Mouse (Mus musculus) hindbrain, embryonic 16.5 days (tissue): Measurements from ENCODE around the gene Ngfr. TPM values are rescaled to one million over a fixed set of nuclear protein-coding genes. Genes with fewer than 3 reads are reported as not detected.
A peak's percentile ranks its signal among the peaks of the same experiment; 100 is the strongest.

Experiments
- ATAC-seq: fragments of 200-750 bp; cut with Nextera tagmentation; 2 replicates; pipeline ENCODE4 v1.8.0; 2017; ENCODE audit warnings: moderate TSS enrichment, moderate library complexity
- H3K27ac ChIP-seq: fragments of 300-500 bp; sonication (generic); 2 replicates; pipeline ENCODE4 v1.5.1; 2014; ENCODE audit warnings: low read depth, mild to moderate bottlenecking, control low read depth, low read length, moderate library complexity
- H3K27me3 ChIP-seq: fragments of 300-500 bp; sonication (generic); replicated peaks from 2 replicates; pipeline ENCODE4 v1.6.1; 2014; ENCODE audit warnings: low read length; ENCODE audit not compliant: control insufficient read depth, insufficient read depth
- H3K36me3 ChIP-seq: fragments of 300-500 bp; sonication (generic); 2 replicates; pipeline ENCODE4 v1.6.1; 2014; ENCODE audit warnings: mild to moderate bottlenecking, low read length, moderate library complexity, mixed read lengths; ENCODE audit not compliant: control insufficient read depth, insufficient read depth
- H3K4me1 ChIP-seq: fragments of 300-500 bp; sonication (generic); 2 replicates; pipeline ENCODE4 v1.6.1; 2014; ENCODE audit warnings: low read depth, low read length; ENCODE audit not compliant: control insufficient read depth, insufficient read depth
- H3K4me2 ChIP-seq: fragments of 300-500 bp; sonication (generic); 2 replicates; pipeline ENCODE4 v1.6.1; 2014; ENCODE audit warnings: mild to moderate bottlenecking, low read length, control low read depth, moderate library complexity
- H3K4me3 ChIP-seq: fragments of 300-500 bp; sonication (generic); 2 replicates; pipeline ENCODE4 v1.5.1; 2014; ENCODE audit warnings: mild to moderate bottlenecking, low read length, control low read depth, moderate library complexity
- H3K9ac ChIP-seq: fragments of 300-500 bp; sonication (generic); 2 replicates; pipeline ENCODE4 v1.6.1; 2014; ENCODE audit warnings: low read depth, mild to moderate bottlenecking, control low read depth, low read length, moderate library complexity
- H3K9me3 ChIP-seq: fragments of 300-500 bp; sonication (generic); 2 replicates; pipeline ENCODE4 v1.6.1; 2014; ENCODE audit warnings: mild to moderate bottlenecking, low read length, moderate library complexity; ENCODE audit not compliant: control insufficient read depth
- WGBS: fragments of 180-500 bp; shearing (Covaris S2); extraction: QIAGEN DNeasy Blood & Tissue Kit; methylation state at CpG from one replicate; pipeline ENCODE4 v1.1.7; 2014; 5-methylcytosine and 5-hydroxymethylcytosine counted together
- polyA plus RNA-seq: library from polyadenylated mRNA; unstranded; fragments of >200 nt; fragmentation: Nextera tagmentation; extraction: Ambion mirVana; gene quantifications from 2 replicates; pipeline ENCODE4 v1.2.1, GENCODE M21; 2015

Ngfr gene
- polyA plus RNA-seq, 1 experiment from 2014 or later: 41.7 TPM

GRCm38 (mm10) chr11:95544546-95545327 is 42.8 kb downstream of the Ngfr start:
- H3K4me3 ChIP-seq: no peak overlapping the region
- H3K4me2 ChIP-seq: no peak overlapping the region
- ATAC-seq: no peak
- peaks cover 2% of the 10 kb centered on the region; the same call in 1 of the 2 replicates for H3K4me1 ChIP-seq
- H3K27me3 ChIP-seq: no peaks in the 10 kb centered on the region
- 84% methylated on average over 8 of the region's 8 CpGs for WGBS
- no peaks in the 10 kb centered on the region for H3K36me3 ChIP-seq
- no peaks in the 10 kb centered on the region for H3K9me3 ChIP-seq
- H3K27ac ChIP-seq: no peak overlapping the region
- no peak overlapping the region for H3K9ac ChIP-seq

GRCm38 (mm10) chr11:95540637-95541385 is 46.7 kb downstream of the Ngfr start:
- no peak for ATAC-seq

GRCm38 (mm10) chr11:95538378-95539104 is 49.0 kb downstream of the Ngfr start:
- no peak overlapping the region for H3K4me3 ChIP-seq
- WGBS: 56% methylated on average over 15 of the region's 15 CpGs
- peak; percentile 48; the same call in 1 of the 2 replicates for ATAC-seq
- H3K9ac ChIP-seq: no peak overlapping the region
- H3K36me3 ChIP-seq: no peaks in the 10 kb centered on the region
- H3K4me1 ChIP-seq: peaks cover 5% of the 10 kb centered on the region; the same call in 1 of the 2 replicates
- no peak overlapping the region for H3K4me2 ChIP-seq
- H3K27me3 ChIP-seq: no peaks in the 10 kb centered on the region
- no peak overlapping the region for H3K27ac ChIP-seq
- no peaks in the 10 kb centered on the region for H3K9me3 ChIP-seq

More at GRCm38 (mm10) chr11:95540637-95541385, 46.7 kb downstream of the Ngfr start:
- no peaks in the 10 kb centered on the region for H3K36me3 ChIP-seq
- no peak overlapping the region for H3K27ac ChIP-seq
- 40% methylated on average over 18 of the region's 18 CpGs for WGBS
- H3K9me3 ChIP-seq: no peaks in the 10 kb centered on the region
- no peak overlapping the region for H3K9ac ChIP-seq
- peak overlapping the region; percentile 22; the same call in 1 of the 2 replicates for H3K4me2 ChIP-seq
- peaks cover 5% of the 10 kb centered on the region; the same call in 1 of the 2 replicates for H3K4me1 ChIP-seq
- no peaks in the 10 kb centered on the region for H3K27me3 ChIP-seq
- H3K4me3 ChIP-seq: no peak overlapping the region

DNA sequence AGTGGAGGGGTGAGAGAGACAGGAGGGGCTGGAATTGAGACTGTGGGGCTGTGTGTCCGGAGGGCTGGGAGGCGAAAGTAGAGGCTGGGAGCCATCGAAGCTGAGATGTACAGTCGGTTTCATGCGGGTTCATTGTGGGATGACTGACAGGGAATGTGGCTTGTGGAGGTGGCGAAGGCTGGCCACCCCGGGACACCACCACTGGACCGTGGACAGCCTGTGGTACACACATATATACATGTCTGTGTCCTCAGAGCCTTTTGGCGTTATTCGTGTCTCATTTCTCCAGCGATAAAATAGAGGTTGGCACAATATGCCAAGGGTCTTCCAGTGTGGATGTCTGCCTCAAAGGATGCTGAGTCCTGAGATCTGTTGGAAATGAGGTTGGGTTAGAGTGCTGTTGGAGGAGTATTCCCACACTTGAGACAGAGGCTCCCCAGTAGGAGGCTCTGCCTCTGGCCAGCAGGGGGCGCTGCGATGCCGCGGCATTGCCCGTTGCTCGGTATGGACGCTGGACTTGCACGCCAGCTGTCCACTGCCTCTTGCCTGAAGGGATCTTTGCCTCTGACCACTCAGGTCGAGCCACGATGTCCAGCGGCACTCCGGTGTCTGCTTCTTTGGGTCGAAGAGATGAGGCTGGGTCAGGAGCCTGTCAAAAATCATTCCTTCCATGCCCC is 53.9 kb downstream of the Ngfr start:
- 22% methylated on average over 24 of the region's 24 CpGs for WGBS
- peak; percentile 93 for ATAC-seq
- H3K9ac ChIP-seq: peak overlapping the region; percentile 45; the same call in 1 of the 2 replicates
- H3K9me3 ChIP-seq: no peaks in the 10 kb centered on the region
- peak overlapping the region; percentile 11; the same call in 1 of the 2 replicates for H3K4me3 ChIP-seq
- no peak overlapping the region for H3K27ac ChIP-seq
- no peaks in the 10 kb centered on the region for H3K36me3 ChIP-seq
- H3K27me3 ChIP-seq: no peaks in the 10 kb centered on the region
- H3K4me1 ChIP-seq: peaks cover 2% of the 10 kb centered on the region; the same call in 1 of the 2 replicates
- H3K4me2 ChIP-seq: peak overlapping the region; percentile 51

DNA sequence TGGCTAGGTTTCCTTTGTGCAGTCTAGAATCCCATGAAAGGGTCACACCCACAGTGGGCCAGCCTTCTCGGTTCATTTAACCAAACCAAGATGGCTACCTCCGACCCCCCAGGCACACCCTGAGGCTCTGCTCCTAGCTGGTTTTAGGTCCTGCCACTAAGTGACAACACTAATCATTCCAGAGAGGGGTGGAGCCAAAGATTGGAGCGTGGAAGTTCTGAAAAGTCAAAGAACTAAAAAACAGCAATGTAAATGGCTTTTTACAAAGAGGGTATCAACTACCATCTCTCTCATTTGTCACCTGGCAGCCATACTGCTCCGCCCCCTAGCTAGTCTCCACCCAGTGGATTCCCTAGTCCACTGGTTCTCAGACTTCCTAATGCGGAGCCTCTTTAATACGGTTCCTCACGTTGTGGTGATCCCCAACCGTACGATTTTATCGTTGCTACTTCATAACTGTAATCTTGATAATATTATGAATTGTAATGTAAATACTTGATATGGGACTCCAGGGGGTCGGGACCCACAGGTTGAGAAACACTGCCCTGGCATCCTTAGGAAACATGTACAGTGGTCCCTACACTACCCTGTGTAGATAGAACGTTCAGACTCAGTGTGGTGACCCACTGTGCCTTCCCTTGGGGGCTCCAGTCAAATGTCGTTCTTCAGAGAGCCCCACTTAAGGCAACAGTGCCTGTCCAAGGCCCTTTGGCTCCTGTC is 55.0 kb downstream of the Ngfr start:
- Histone ChIP-seq H3K9ac (no peak overlapping the region), H3K27ac (no peak overlapping the region), H3K4me3 (no peak overlapping the region), H3K36me3 (no peaks in the 10 kb centered on the region), H3K4me1 (no peaks in the 10 kb centered on the region), H3K9me3 (no peaks in the 10 kb centered on the region), H3K27me3 (no peaks in the 10 kb centered on the region), H3K4me2 (no peak overlapping the region)
- no peak for ATAC-seq
- 78% methylated on average over 13 of the region's 13 CpGs for WGBS

GRCm38 (mm10) chr11:95528231-95528630 is 59.3 kb downstream of the Ngfr start:
- 82% methylated on average over 3 of the region's 3 CpGs for WGBS
- no peaks in the 10 kb centered on the region for H3K4me1 ChIP-seq
- H3K4me2 ChIP-seq: no peak overlapping the region
- H3K27ac ChIP-seq: no peak overlapping the region
- no peaks in the 10 kb centered on the region for H3K36me3 ChIP-seq
- no peak for ATAC-seq
- H3K4me3 ChIP-seq: no peak overlapping the region
- no peaks in the 10 kb centered on the region for H3K9me3 ChIP-seq
- no peaks in the 10 kb centered on the region for H3K27me3 ChIP-seq
- H3K9ac ChIP-seq: no peak overlapping the region

DNA sequence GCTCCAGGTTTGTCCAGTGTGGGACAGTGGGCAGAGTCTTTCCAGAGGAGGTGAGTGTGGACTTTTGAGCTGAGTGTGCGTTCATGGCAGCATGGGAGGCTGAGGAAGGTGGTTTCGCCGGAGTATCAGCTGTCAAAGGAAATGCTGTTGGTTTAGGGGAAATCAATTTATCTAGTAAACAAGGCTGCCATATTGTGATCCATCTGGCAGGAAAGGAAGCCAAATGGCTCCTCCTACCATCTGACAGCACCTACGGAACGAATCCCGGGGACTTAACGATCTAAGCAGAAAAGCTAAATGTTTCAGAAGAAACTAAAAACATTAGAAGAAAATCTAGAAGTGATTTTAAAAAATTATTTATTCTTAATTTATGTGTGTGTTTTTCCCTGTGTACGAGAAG is 60.2 kb downstream of the Ngfr start:
- 77% methylated on average over 8 of the region's 8 CpGs for WGBS
- no peaks in the 10 kb centered on the region for H3K4me1 ChIP-seq

DNA sequence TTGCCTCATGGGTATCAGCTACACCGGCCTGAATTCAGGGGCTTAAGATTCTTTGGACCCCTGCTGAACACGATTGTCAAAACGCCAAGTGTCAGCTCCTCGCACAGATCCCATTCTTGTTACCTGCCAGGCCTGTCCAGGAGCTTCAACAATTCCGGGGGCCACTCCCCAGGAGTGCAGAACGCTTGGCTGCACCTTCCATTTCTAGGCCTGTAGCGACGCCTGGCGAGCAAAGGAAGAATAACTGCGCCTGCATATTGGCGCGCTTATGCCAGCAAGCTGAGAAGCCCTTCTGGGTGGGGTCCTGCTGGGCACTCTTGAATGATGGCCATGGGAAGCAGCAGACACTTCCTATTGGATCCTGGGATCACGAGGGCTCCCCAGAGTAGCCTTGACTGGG is 66.0 kb downstream of the Ngfr start:
- H3K4me2 ChIP-seq: peak overlapping the region; percentile 50
- no peaks in the 10 kb centered on the region for H3K36me3 ChIP-seq
- H3K4me3 ChIP-seq: peak overlapping the region; percentile 24
- no peaks in the 10 kb centered on the region for H3K9me3 ChIP-seq
- no peak overlapping the region for H3K27ac ChIP-seq
- peak overlapping the region; percentile 23; the same call in 1 of the 2 replicates for H3K9ac ChIP-seq
- WGBS: under 1% methylated on average over 13 of the region's 13 CpGs
- H3K4me1 ChIP-seq: peaks cover 7% of the 10 kb centered on the region
- peak; percentile 50; the same call in 1 of the 2 replicates for ATAC-seq
- no peaks in the 10 kb centered on the region for H3K27me3 ChIP-seq

More for the DNA sequence above, 60.2 kb downstream of the Ngfr start:
- Histone ChIP-seq H3K27me3 (no peaks in the 10 kb centered on the region), H3K9ac (no peak overlapping the region), H3K4me2 (no peak overlapping the region), H3K27ac (no peak overlapping the region), H3K4me3 (no peak overlapping the region), H3K36me3 (no peaks in the 10 kb centered on the region), H3K9me3 (no peaks in the 10 kb centered on the region)
- ATAC-seq: no peak
